7 mouse cellular contexts compared by ENCODE assay signal in the genomic region with DNA sequence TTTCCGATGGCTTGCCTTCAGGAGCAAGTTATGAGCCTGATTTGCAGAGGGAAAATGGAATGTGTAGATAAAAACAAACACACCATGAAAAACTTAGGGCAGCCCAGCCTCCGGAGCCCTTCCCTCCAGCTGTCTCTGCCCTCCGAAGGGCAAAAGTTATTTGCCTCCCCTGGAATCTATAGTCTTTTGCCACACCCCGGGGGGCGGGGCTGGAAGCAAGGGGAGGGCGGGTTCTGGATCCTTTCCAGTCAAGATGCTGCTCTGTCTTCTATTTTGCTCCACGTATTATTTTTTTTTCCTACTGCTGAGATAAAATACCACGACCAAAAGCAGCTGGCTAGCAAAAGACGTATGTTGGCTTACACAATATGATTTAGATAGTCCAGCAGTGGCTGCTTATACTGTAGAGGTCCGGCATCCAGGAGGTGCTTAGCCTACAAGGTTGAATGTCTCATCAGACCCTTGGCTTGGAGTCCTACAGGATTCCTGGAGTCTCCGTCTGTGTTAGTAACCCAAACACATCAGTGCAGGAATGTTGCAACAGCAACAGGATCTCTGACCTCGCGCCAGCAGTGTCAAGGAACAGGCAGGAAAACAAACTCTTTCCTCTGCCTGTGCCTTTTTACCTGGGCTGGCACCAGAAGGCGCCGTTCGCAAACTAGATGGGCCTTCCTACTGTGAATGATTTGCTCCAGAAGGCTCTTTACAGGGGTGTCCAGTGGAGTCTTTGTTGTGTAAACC. TPM values are rescaled to one million over a fixed set of nuclear protein-coding genes. Genes with fewer than 3 reads are reported as not detected.
DNase-seq lines count a peak whose midpoint lies in the region; ATAC-seq and TF ChIP-seq lines count a peak whose summit lies in the region.

No protein-coding gene starts in this region.

- peak overlapping the region; percentile 29 for H3K4me2 ChIP-seq in hindbrain, embryonic 13.5 days
- peak overlapping the region; percentile 42 for H3K4me2 ChIP-seq in liver, embryonic 15.5 days

- no peak for ATAC-seq in hindbrain, embryonic 13.5 days (ENCODE audit: low FRiP score)
- ATAC-seq in liver, embryonic 15.5 days (ENCODE audit: insufficient read depth): no peak

- peak overlapping the region; percentile 1 to 66; a peak in 2 of 4 replicates for H3K4me3 ChIP-seq in ES-E14 (ENCODE audit: insufficient read depth in 1 of 2, low read depth in 1 of 2, low read length in 2 of 2, poor library complexity in 1 of 2, severe bottlenecking in 1 of 2)
- H3K4me3 ChIP-seq in hindbrain, embryonic 13.5 days: peak overlapping the region; percentile 4; the same call in 1 of the 2 replicates
- no peak overlapping the region for H3K4me3 ChIP-seq in liver, embryonic 15.5 days (replicated peaks)

- no peaks in the 10 kb centered on the region for H3K36me3 ChIP-seq in ES-E14 (ENCODE audit: control insufficient read depth, insufficient read depth, low read length, poor library complexity, severe bottlenecking)
- H3K36me3 ChIP-seq in hindbrain, embryonic 13.5 days: no peaks in the 10 kb centered on the region
- H3K36me3 ChIP-seq in liver, embryonic 15.5 days (replicated peaks): no peaks in the 10 kb centered on the region

- H3K27ac ChIP-seq in ES-E14 (ENCODE audit: insufficient read depth, low read depth, low read length, poor library complexity, severe bottlenecking): peak overlapping the region; percentile 67
- H3K27ac ChIP-seq in hindbrain, embryonic 13.5 days: 0 out of 2 replicates have a peak overlapping the region, but pooled peaks have one; percentile 23
- H3K27ac ChIP-seq in liver, embryonic 15.5 days (replicated peaks): no peak overlapping the region

- no peak overlapping the region for H3K9ac ChIP-seq in ES-E14 (ENCODE audit: insufficient read depth, low read depth, low read length, poor library complexity, severe bottlenecking)
- no peak overlapping the region for H3K9ac ChIP-seq in hindbrain, embryonic 13.5 days
- H3K9ac ChIP-seq in liver, embryonic 15.5 days: no peak overlapping the region

- in situ Hi-C loops in ES-E14 (cut with MboI; ENCODE audit: low sequenced_read_pairs in 2 of 2, unreplicated experiment in 2 of 2): no loop called here

- DNase-seq in ES-E14 (ENCODE audit: low read depth, low spot score): peak; percentile 65
- DNase-seq in ZHBTc4 (ENCODE audit: low read depth, low spot score): peak; percentile 85
- DNase-seq in ovary, postnatal 36 days (ENCODE audit: low spot score): peak; percentile 24
- no peak for DNase-seq in spleen, postnatal 36 days (ENCODE audit: low spot score in 2 of 2)
- no peak for DNase-seq in urinary bladder, postnatal 10 days (ENCODE audit: low spot score)

- peaks cover 0 to 8% of the 10 kb centered on the region in 2 experiments; a peak in 3 of 4 replicates for H3K4me1 ChIP-seq in ES-E14 (ENCODE audit: control insufficient read depth in 2 of 2, insufficient read depth in 2 of 2, low read length in 2 of 2, poor library complexity in 1 of 2)
- peaks cover 17% of the 10 kb centered on the region for H3K4me1 ChIP-seq in hindbrain, embryonic 13.5 days (replicated peaks)
- peaks cover 11% of the 10 kb centered on the region for H3K4me1 ChIP-seq in liver, embryonic 15.5 days (replicated peaks)

- no peaks in the 10 kb centered on the region for H3K9me3 ChIP-seq in ES-E14 (ENCODE audit: control insufficient read depth, insufficient read depth, low read depth, low read length)
- H3K9me3 ChIP-seq in hindbrain, embryonic 13.5 days: no peaks in the 10 kb centered on the region
- H3K9me3 ChIP-seq in liver, embryonic 15.5 days (replicated peaks): no peaks in the 10 kb centered on the region

- H3K27me3 ChIP-seq in hindbrain, embryonic 13.5 days: peaks cover 36% of the 10 kb centered on the region
- H3K27me3 ChIP-seq in liver, embryonic 15.5 days: peaks cover 44% of the 10 kb centered on the region

- WGBS in hindbrain, embryonic 13.5 days: 9% methylated on average over 16 of the region's 16 CpGs
- 9% methylated on average over 16 of the region's 16 CpGs for WGBS in liver, embryonic 15.5 days (ENCODE audit: insufficient replicate concordance)

TF ChIP-seq in ES-E14, 5 proteins besides CTCF, POLR2A, EP300 and RAD21:
- TF ChIP-seq MAFK (IDR thresholded peaks at IDR 0.05; ENCODE audit: insufficient read depth, low read depth, low read length) (no peak), HCFC1 (IDR thresholded peaks at IDR 0.05; ENCODE audit: borderline replicate concordance, insufficient read depth, low read length) (no peak), CHD2 (IDR thresholded peaks at IDR 0.05; ENCODE audit: low read depth, low read length) (0 out of 2 replicates have a peak, but pooled peaks have one; percentile 20)
TF ChIP-seq in ES-E14: peak in this region for 1.

RNA-seq across cellular contexts. Expression of gene Kctd3, which starts 5.4 kb away (rescaled TPM):
- total RNA-seq in ES-E14 (2012; rRNA removed): 54.7 and 78.6 TPM in 2 replicates
- 34.4 and 36.2 TPM in 2 replicates for polyA plus RNA-seq in hindbrain, embryonic 13.5 days (2015; fragmentation: Nextera tagmentation; extraction: Ambion mirVana)
- polyA plus RNA-seq in liver, embryonic 15.5 days (2015; fragmentation: Nextera tagmentation; extraction: Ambion mirVana): 9.4 and 11.7 TPM in 2 replicates

Comparison
In these comparisons a context has a peak if more than half of its experiments do, and no peak if none do; other contexts are left out.
1. DNase-seq: peak in ES-E14 (single experiment), ZHBTc4 (single experiment) and ovary, postnatal 36 days (single experiment); none in spleen, postnatal 36 days (0 of 2) and urinary bladder, postnatal 10 days (single experiment).